Mouse (Mus musculus): Measurements from ENCODE around the gene Arfgap3. TPM values are rescaled to one million over a fixed set of nuclear protein-coding genes. Genes with fewer than 3 reads are reported as not detected.
A peak's percentile ranks its signal among the peaks of the same experiment; 100 is the strongest.

Gene Arfgap3
- polyA plus RNA-seq, 2 experiments, result 10.1 to 15.3 TPM

DNA sequence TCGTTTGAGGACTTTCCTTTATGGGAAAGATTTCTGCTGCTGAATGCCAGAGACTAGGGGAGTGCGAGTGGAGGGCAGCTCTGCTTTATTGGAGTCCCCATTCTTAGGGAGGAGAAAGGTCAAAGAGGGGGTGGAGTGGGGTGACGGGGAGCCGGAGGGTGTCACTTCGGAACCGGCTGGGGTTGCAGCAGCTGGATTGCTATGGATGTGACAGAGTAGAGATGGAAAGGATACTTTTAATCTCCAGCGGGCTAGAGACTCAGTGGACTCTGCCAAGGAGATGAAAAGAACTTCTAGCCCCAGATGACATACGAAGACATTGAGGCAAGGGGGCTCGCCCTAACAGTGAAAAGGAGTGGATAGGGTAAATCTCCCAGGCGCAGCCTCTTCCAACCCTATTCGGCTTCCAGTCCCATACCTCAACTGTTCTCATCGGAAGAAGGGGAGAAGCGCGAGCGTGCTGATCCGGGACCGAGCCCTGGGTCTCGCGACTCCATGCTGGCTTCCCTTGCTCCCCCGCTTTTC is 99.3 kb downstream of the Arfgap3 start:
- Histone ChIP-seq H3K4me2 (ENCODE audit: low read depth) (peak overlapping the region; percentile 50), H3K9ac (replicated peaks) (no peak overlapping the region), H3K4me1 (replicated peaks; ENCODE audit: control insufficient read depth in 2 of 2, insufficient read depth in 2 of 2, low read length in 1 of 2) (peaks cover 0 to 7% of the 10 kb centered on the region in 2 experiments; a peak in 3 of 4 replicates), H3K9me3 (ENCODE audit: control insufficient read depth, low read length) (no peaks in the 10 kb centered on the region; the same call in 1 of the 2 replicates), H3K36me3 (replicated peaks; ENCODE audit: control insufficient read depth, insufficient read depth, low read depth) (no peaks in the 10 kb centered on the region), H3K4me3 (ENCODE audit: insufficient read depth in 1 of 2, low read depth in 2 of 2, low read length in 2 of 2) (peak overlapping the region; percentile 24 to 36; a peak in 2 of 4 replicates), H3K27ac (no peak overlapping the region), H3K27me3 (ENCODE audit: control insufficient read depth, insufficient read depth, low read length) (peaks cover 34% of the 10 kb centered on the region)
- DNase-seq (ENCODE audit: low read depth in 3 of 3, low spot score in 3 of 3) (no peak), ATAC-seq (ENCODE audit: insufficient read depth) (no peak)
- 4% methylated on average over 20 of the region's 20 CpGs for WGBS (ENCODE audit: insufficient replicate concordance)
- TF ChIP-seq EP300 (IDR thresholded peaks at IDR 0.05; ENCODE audit: low read depth), result no peak

Other genes with a start within 250 kb of the Arfgap3 start
- gene Rrp7a, start 227.4 kb downstream of the Arfgap3 start, polyA plus RNA-seq (2012; rRNA removed), result 16.0 and 23.9 TPM in 2 replicates
- 21.2 and 22.3 TPM in 2 replicates for gene Rrp7a, start 227.4 kb downstream of the Arfgap3 start, polyA plus RNA-seq (2014; fragmentation: Nextera tagmentation; extraction: Ambion mirVana)
- 22.8 and 25.1 TPM in 2 replicates for gene Poldip3, start 200.9 kb downstream of the Arfgap3 start, polyA plus RNA-seq (2012; rRNA removed)
- 49.4 and 58.5 TPM in 2 replicates for gene Poldip3, start 200.9 kb downstream of the Arfgap3 start, polyA plus RNA-seq (2014; fragmentation: Nextera tagmentation; extraction: Ambion mirVana)
- gene Cyb5r3, start 177.7 kb downstream of the Arfgap3 start, polyA plus RNA-seq (2012; rRNA removed), result 88.8 and 94.0 TPM in 2 replicates
- 103 and 109 TPM in 2 replicates for gene Cyb5r3, start 177.7 kb downstream of the Arfgap3 start, polyA plus RNA-seq (2014; fragmentation: Nextera tagmentation; extraction: Ambion mirVana)
- gene A4galt, start 98.5 kb downstream of the Arfgap3 start, polyA plus RNA-seq (2012; rRNA removed), result 0.05 and 0.07 TPM in 2 replicates
- 0.08 TPM in 1 of 2 replicates, not detected in the other for gene A4galt, start 98.5 kb downstream of the Arfgap3 start, polyA plus RNA-seq (2014; fragmentation: Nextera tagmentation; extraction: Ambion mirVana)
- 30.1 and 39.7 TPM in 2 replicates for gene Pacsin2, start 114.4 kb upstream of the Arfgap3 start, polyA plus RNA-seq (2012; rRNA removed)
- gene Pacsin2, start 114.4 kb upstream of the Arfgap3 start, polyA plus RNA-seq (2014; fragmentation: Nextera tagmentation; extraction: Ambion mirVana), result 32.8 and 37.6 TPM in 2 replicates
- gene Ttll1, start 160.6 kb upstream of the Arfgap3 start, polyA plus RNA-seq (2012; rRNA removed), result 3.5 and 3.7 TPM in 2 replicates
- gene Ttll1, start 160.6 kb upstream of the Arfgap3 start, polyA plus RNA-seq (2014; fragmentation: Nextera tagmentation; extraction: Ambion mirVana), result 1.9 and 2.7 TPM in 2 replicates
- gene Bik, start 176.6 kb upstream of the Arfgap3 start, polyA plus RNA-seq (2012; rRNA removed), result 1.3 and 1.8 TPM in 2 replicates
- gene Bik, start 176.6 kb upstream of the Arfgap3 start, polyA plus RNA-seq (2014; fragmentation: Nextera tagmentation; extraction: Ambion mirVana), result 1.4 and 2.0 TPM in 2 replicates
- gene Tspo, start 213.3 kb upstream of the Arfgap3 start, polyA plus RNA-seq (2012; rRNA removed), result 98.4 and 108 TPM in 2 replicates
- 243 and 246 TPM in 2 replicates for gene Tspo, start 213.3 kb upstream of the Arfgap3 start, polyA plus RNA-seq (2014; fragmentation: Nextera tagmentation; extraction: Ambion mirVana)
- gene Mcat, start 213.5 kb upstream of the Arfgap3 start, polyA plus RNA-seq (2012; rRNA removed), result 9.8 and 10.9 TPM in 2 replicates
- gene Mcat, start 213.5 kb upstream of the Arfgap3 start, polyA plus RNA-seq (2014; fragmentation: Nextera tagmentation; extraction: Ambion mirVana), result 15.5 and 17.7 TPM in 2 replicates
- gene Ttll12, start 244.9 kb upstream of the Arfgap3 start, polyA plus RNA-seq (2012; rRNA removed), result 29.9 and 32.5 TPM in 2 replicates
- 36.2 and 43.7 TPM in 2 replicates for gene Ttll12, start 244.9 kb upstream of the Arfgap3 start, polyA plus RNA-seq (2014; fragmentation: Nextera tagmentation; extraction: Ambion mirVana)

Data from liver, embryonic 14.5 days (tissue).